Mouse (Mus musculus): ENCODE data around the gene Gpx4. TPM values are rescaled to one million over a fixed set of nuclear protein-coding genes. Genes with fewer than 3 reads are reported as not detected.
A peak's percentile ranks its signal among the peaks of the same experiment; 100 is the strongest.

Gpx4 gene
- polyA plus RNA-seq, 1 experiment: not detected

GRCm38 (mm10) chr10:80071516-80071900, 24.5 kb downstream of the Gpx4 start:
- TF ChIP-seq POLR2A (IDR thresholded peaks at IDR 0.05; ENCODE audit: insufficient read depth, low read depth, low read length): no peak
- no peak for TF ChIP-seq CTCF (IDR thresholded peaks at IDR 0.05; ENCODE audit: insufficient read depth, low read depth, low read length)
- 72% methylated on average over 3 of the region's 3 CpGs for WGBS
- H3K4me3 ChIP-seq (ENCODE audit: insufficient read depth, low read depth, low read length): no peak overlapping the region
- no peak overlapping the region; the same call in 1 of the 2 replicates for H3K27ac ChIP-seq (ENCODE audit: insufficient read depth, low read depth, low read length)
- peaks cover 22% of the 10 kb centered on the region for H3K4me1 ChIP-seq (ENCODE audit: control insufficient read depth, insufficient read depth, low read length)

GRCm38 (mm10) chr10:80072623-80073489, 25.9 kb downstream of the Gpx4 start:
- Histone ChIP-seq H3K27ac (ENCODE audit: insufficient read depth, low read depth, low read length) (no peak overlapping the region), H3K4me1 (ENCODE audit: control insufficient read depth, insufficient read depth, low read length) (peaks cover 22% of the 10 kb centered on the region), H3K4me3 (ENCODE audit: insufficient read depth, low read depth, low read length) (no peak overlapping the region)
- TF ChIP-seq POLR2A (IDR thresholded peaks at IDR 0.05; ENCODE audit: insufficient read depth, low read depth, low read length): no peak
- TF ChIP-seq CTCF (IDR thresholded peaks at IDR 0.05; ENCODE audit: insufficient read depth, low read depth, low read length): no peak
- 88% methylated on average over 20 of the region's 20 CpGs for WGBS

- TF ChIP-seq POLR2A (IDR thresholded peaks at IDR 0.05; ENCODE audit: insufficient read depth, low read depth, low read length) (no peak), CTCF (IDR thresholded peaks at IDR 0.05; ENCODE audit: insufficient read depth, low read depth, low read length) (no peak)
- no peak overlapping the region for H3K27ac ChIP-seq (ENCODE audit: insufficient read depth, low read depth, low read length)
- H3K4me3 ChIP-seq (ENCODE audit: insufficient read depth, low read depth, low read length): peak overlapping the region; percentile 19
- peaks cover 22% of the 10 kb centered on the region for H3K4me1 ChIP-seq (ENCODE audit: control insufficient read depth, insufficient read depth, low read length)
- 27% methylated on average over 28 of the region's 28 CpGs for WGBS
These were observed 28.0 kb downstream of the Gpx4 start for GRCm38 (mm10) chr10:80074813-80075601.

GRCm38 (mm10) chr10:80075924-80076323, 29.0 kb downstream of the Gpx4 start:
- WGBS: 100% methylated on average over 1 of the region's 1 CpGs
- no peak overlapping the region for H3K4me3 ChIP-seq (ENCODE audit: insufficient read depth, low read depth, low read length)
- H3K4me1 ChIP-seq (ENCODE audit: control insufficient read depth, insufficient read depth, low read length): peaks cover 18% of the 10 kb centered on the region
- H3K27ac ChIP-seq (ENCODE audit: insufficient read depth, low read depth, low read length): no peak overlapping the region
- TF ChIP-seq CTCF (IDR thresholded peaks at IDR 0.05; ENCODE audit: insufficient read depth, low read depth, low read length) (no peak), POLR2A (IDR thresholded peaks at IDR 0.05; ENCODE audit: insufficient read depth, low read depth, low read length) (no peak)

- WGBS: 92% methylated on average over 4 of the region's 4 CpGs
- Histone ChIP-seq H3K4me3 (ENCODE audit: insufficient read depth, low read depth, low read length) (no peak overlapping the region), H3K27ac (ENCODE audit: insufficient read depth, low read depth, low read length) (no peak overlapping the region), H3K4me1 (ENCODE audit: control insufficient read depth, insufficient read depth, low read length) (peaks cover 13% of the 10 kb centered on the region)
- TF ChIP-seq CTCF (IDR thresholded peaks at IDR 0.05; ENCODE audit: insufficient read depth, low read depth, low read length) (no peak), POLR2A (IDR thresholded peaks at IDR 0.05; ENCODE audit: insufficient read depth, low read depth, low read length) (no peak)
These were observed 29.4 kb downstream of the Gpx4 start for GRCm38 (mm10) chr10:80076386-80076785.

GRCm38 (mm10) chr10:80077312-80077711, 30.3 kb downstream of the Gpx4 start:
- no peak overlapping the region for H3K27ac ChIP-seq (ENCODE audit: insufficient read depth, low read depth, low read length)
- WGBS: 90% methylated on average over 5 of the region's 5 CpGs
- TF ChIP-seq POLR2A (IDR thresholded peaks at IDR 0.05; ENCODE audit: insufficient read depth, low read depth, low read length) (no peak), CTCF (IDR thresholded peaks at IDR 0.05; ENCODE audit: insufficient read depth, low read depth, low read length) (no peak)
- peaks cover 9% of the 10 kb centered on the region for H3K4me1 ChIP-seq (ENCODE audit: control insufficient read depth, insufficient read depth, low read length)
- no peak overlapping the region for H3K4me3 ChIP-seq (ENCODE audit: insufficient read depth, low read depth, low read length)

- TF ChIP-seq POLR2A (IDR thresholded peaks at IDR 0.05; ENCODE audit: insufficient read depth, low read depth, low read length) (no peak), CTCF (IDR thresholded peaks at IDR 0.05; ENCODE audit: insufficient read depth, low read depth, low read length) (no peak)
- H3K4me3 ChIP-seq (ENCODE audit: insufficient read depth, low read depth, low read length): no peak overlapping the region
- no peak overlapping the region for H3K27ac ChIP-seq (ENCODE audit: insufficient read depth, low read depth, low read length)
- peaks cover 9% of the 10 kb centered on the region for H3K4me1 ChIP-seq (ENCODE audit: control insufficient read depth, insufficient read depth, low read length)
- 90% methylated on average over 1 of the region's 1 CpGs for WGBS
These were observed 31.4 kb downstream of the Gpx4 start for GRCm38 (mm10) chr10:80078366-80078765.

GRCm38 (mm10) chr10:80080396-80081070, 33.6 kb downstream of the Gpx4 start:
- 84% methylated on average over 16 of the region's 16 CpGs for whole genome bisulfite sequencing

More at GRCm38 (mm10) chr10:80080396-80081070, 33.6 kb downstream of the Gpx4 start:
- Histone ChIP-seq H3K4me1 (ENCODE audit: control insufficient read depth, insufficient read depth, low read length) (peaks cover 17% of the 10 kb centered on the region), H3K4me3 (ENCODE audit: insufficient read depth, low read depth, low read length) (no peak overlapping the region), H3K27ac (ENCODE audit: insufficient read depth, low read depth, low read length) (no peak overlapping the region)
- TF ChIP-seq POLR2A (IDR thresholded peaks at IDR 0.05; ENCODE audit: insufficient read depth, low read depth, low read length): no peak
- no peak for TF ChIP-seq CTCF (IDR thresholded peaks at IDR 0.05; ENCODE audit: insufficient read depth, low read depth, low read length)

All from olfactory bulb, adult 2 months (tissue).